Mouse (Mus musculus): ENCODE data around the gene Mrvi1. TPM values are rescaled to one million over a fixed set of nuclear protein-coding genes. Genes with fewer than 3 reads are reported as not detected.
"Not testable (repeated sequence)": the region's sequence is repeated elsewhere in the genome, so short reads cannot be mapped to it uniquely, and the experiment has no call there.

Gene Mrvi1
- polyA plus RNA-seq, 1 experiment, result 109 TPM

DNA sequence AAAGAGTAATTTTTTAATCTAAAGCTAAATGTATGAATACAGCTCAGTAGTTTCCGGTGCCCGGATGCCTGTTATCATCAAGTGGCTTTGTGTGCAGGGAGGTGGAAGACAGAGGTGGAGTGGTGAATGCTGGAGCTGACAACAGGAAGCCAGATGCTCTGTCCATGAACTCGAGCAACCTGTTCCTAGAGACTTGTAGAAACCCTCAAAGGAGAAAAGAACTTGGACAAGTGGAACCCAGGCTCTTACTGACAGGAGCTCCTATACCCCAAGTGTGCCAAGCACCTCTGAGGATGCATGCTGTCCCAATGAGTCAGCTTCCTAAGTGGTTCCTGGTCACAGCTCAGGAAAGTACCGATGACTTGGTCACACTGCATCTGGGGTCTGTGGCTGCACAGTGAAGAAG, 41.1 kb downstream of the Mrvi1 start:
- no peak for DNase-seq (ENCODE audit: low spot score)

DNA sequence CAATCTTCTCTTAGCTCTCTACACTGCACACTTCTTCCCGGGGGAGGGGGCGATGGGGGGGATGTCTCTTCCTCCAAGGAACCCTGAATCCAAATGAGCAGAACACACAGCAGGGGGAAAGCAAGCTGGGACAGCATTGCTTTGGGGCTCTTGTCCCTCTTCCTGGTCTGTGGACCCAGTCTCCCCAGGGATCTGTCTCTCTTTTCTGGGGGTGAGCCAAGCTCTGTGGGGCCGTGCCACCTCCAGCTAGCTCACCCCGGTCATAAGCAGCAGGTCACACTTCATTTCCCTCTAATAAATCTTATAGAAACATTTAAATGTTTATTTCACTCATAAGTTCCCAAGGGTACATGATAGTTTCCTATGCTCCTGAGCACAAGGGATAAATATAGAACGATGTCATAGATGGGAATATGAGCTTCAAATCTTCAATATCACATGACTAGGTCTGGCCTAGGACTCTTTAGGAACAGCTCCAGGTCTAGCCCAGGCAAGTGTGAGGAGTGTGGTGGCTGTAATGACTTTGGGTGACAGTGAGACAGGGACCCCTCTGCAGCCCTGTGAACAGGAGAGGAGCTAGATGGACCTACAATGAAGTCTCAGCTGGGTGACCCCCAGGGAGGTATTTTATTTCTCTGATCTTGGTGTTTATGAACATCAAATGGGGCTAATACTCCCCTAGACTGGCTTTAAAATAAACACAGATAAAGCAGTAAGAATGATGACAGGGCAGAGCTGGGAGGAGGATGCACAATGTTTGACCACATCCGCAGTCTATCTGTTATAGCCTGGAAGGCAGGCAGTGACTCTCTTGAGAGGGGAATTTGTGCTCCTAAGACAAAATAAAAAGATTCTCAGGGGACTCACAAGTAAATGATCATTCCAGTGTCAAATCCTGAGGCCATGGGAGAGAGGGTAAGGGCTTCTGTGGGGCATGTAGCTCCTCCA, 46.2 kb downstream of the Mrvi1 start:
- DNase-seq (ENCODE audit: low spot score), result no peak

DNA sequence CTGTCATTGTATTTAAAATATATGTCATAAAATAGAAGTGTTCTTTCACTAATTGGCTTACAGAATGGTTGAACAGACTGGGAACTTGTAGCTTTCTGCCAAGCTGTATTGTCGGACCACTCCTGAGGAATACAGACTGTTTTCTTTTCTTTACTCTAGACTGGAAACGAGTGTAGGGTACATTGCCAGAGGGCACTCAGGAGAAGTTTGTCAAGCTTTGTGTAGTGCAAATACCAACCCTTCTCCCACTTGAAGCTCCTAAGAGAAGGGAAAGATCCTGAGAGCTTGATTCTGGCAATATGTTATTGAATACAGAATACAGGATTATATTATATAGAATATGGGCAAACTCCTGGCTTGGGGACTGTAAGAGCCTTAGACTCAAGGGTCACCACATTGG, 48.3 kb downstream of the Mrvi1 start:
- no peak for DNase-seq (ENCODE audit: low spot score)

- no peak for DNase-seq (ENCODE audit: low spot score)
These were observed 48.9 kb downstream of the Mrvi1 start for GRCm38 (mm10) chr7:110933329-110933728.

DNA sequence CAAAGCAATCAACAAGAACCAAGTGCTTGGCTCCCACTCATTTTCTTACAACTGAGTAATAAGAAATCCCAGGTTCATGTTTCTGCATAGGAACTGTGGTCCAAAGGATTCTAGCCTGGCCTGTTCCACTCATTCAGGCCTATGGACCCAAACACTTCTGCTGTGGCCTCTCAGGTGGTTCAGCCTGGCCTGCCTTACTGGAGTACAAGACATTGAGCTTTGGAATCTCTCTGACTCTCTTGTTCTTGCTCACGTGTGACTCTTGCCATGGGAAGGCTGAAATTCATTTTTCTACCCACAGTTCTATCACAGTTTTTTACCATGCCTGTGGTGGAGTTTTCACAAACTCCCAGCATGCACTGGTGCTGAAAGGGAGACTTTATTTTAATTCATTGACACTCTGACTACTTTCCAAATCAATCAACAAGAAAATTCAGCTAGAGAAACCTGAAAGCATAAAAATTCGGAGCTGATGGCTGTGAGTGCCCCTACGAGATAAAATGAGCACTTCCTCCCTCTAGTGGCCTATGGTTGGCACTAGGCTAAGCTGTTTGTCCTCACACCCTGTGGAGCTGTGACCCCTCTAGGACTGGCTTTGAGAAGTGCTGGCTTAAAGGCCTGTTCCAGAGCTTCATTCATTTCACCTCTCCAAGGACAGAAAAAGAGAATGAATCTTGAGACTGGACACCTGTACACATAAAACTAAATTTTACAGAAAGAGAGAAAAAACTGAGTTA, 52.0 kb downstream of the Mrvi1 start:
- no peak for DNase-seq (ENCODE audit: low spot score)

DNA sequence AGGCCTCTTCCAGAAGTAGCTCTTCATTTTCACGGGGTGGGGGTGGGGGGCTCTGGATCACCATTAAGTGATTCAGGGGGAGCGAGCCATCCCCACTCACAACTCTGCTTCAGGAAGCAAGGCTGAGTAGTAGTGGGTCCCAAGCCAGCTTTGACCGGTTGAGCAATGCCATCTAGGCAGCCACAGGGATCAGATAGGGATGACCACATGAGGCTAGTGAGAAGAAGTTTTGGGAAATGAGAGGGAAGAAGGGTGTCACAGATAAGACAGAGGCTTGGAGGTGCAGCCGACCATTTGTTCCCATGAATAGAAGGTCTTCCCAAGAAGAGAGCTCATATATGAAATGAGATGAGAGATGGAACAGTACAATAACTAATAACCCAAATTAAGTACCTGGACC, 55.7 kb downstream of the Mrvi1 start:
- no peak for DNase-seq (ENCODE audit: low spot score)

GRCm38 (mm10) chr7:110920331-110921261, 61.7 kb downstream of the Mrvi1 start:
- no peak for DNase-seq (ENCODE audit: low spot score)

GRCm38 (mm10) chr7:110919721-110920120, 62.5 kb downstream of the Mrvi1 start:
- DNase-seq (ENCODE audit: low spot score), result no peak

DNA sequence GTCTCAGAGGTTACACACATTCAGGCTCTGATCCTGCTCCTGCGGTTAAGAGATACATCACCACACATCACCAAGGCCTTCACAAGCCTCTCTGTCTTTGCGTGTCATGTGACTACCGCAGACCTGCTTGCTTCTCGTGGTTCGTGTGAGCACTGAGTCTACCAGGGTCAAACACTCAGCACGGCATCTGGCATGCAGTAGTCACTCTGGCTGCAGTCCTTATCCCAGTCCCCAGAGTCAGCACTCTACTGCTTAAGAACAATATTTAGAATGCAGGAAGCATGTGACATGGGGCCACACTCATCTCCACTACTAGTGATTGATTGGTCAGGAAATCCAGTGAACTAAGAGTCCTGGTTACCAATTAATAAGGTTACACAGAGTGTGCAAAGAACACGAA, 66.3 kb downstream of the Mrvi1 start:
- no peak for DNase-seq (ENCODE audit: low spot score)

GRCm38 (mm10) chr7:110914531-110914930, 67.7 kb downstream of the Mrvi1 start:
- DNase-seq (ENCODE audit: low spot score), result no peak

GRCm38 (mm10) chr7:110913754-110914153, 68.5 kb downstream of the Mrvi1 start:
- no peak for DNase-seq (ENCODE audit: low spot score)

DNA sequence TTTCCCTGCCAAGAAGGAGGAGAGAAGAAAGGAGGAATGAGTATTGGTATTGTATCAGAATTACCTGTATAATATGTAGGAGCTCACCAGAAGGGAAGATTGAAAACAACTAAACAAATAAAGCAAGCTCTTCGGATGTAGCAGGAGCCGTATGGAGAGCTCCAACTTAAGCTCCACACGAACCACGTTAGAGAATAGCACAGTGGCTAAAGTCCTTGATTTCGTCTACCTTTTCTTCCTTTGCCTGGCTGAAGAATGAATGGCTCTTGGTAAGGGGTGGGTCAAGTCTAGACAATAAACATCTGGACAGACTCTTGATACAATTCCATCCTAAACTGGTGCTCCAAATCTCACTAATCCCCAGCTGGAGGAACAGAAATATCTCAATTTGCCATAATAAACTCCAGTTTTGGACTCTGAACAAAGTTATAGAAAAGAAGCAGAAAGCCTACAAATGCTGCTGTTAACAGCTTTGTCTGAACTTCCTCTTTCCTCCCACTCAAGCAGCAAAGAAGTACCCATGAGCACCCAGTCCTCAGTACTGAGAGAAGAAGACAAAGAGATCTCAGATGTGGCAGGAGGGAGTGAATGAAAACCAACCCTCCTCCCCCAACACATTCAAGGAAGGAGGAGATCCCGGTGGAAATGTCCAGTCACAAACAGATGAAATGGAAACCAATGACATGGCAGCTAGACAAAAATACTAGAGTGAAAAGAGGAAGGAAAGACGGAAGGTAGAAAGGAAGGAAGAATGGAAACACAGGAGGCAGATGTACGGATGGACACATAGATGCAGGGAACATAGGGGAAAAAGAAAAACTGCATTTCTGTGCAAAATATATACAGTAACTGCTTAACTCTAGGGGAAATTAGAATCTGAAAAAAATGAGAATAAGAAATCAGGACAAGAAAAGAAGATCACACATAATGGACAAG, 73.8 kb downstream of the Mrvi1 start:
- DNase-seq (ENCODE audit: low spot score), result no peak

GRCm38 (mm10) chr7:110906566-110906965, 75.7 kb downstream of the Mrvi1 start:
- DNase-seq (ENCODE audit: low spot score), result no peak

- DNase-seq (ENCODE audit: low spot score), result no peak
These were observed 79.0 kb downstream of the Mrvi1 start for GRCm38 (mm10) chr7:110903226-110903625.

- DNase-seq (ENCODE audit: low spot score), result no peak
These were observed 85.1 kb downstream of the Mrvi1 start for GRCm38 (mm10) chr7:110897202-110897601.

- no peak for DNase-seq (ENCODE audit: low spot score)
These were observed 85.8 kb downstream of the Mrvi1 start for GRCm38 (mm10) chr7:110896453-110896852.

- not testable (repeated sequence) for DNase-seq (ENCODE audit: low spot score)
These were observed 86.5 kb downstream of the Mrvi1 start for GRCm38 (mm10) chr7:110895772-110896171.

- no peak for DNase-seq (ENCODE audit: low spot score)
These were observed 87.6 kb downstream of the Mrvi1 start for GRCm38 (mm10) chr7:110894673-110895072.

DNA sequence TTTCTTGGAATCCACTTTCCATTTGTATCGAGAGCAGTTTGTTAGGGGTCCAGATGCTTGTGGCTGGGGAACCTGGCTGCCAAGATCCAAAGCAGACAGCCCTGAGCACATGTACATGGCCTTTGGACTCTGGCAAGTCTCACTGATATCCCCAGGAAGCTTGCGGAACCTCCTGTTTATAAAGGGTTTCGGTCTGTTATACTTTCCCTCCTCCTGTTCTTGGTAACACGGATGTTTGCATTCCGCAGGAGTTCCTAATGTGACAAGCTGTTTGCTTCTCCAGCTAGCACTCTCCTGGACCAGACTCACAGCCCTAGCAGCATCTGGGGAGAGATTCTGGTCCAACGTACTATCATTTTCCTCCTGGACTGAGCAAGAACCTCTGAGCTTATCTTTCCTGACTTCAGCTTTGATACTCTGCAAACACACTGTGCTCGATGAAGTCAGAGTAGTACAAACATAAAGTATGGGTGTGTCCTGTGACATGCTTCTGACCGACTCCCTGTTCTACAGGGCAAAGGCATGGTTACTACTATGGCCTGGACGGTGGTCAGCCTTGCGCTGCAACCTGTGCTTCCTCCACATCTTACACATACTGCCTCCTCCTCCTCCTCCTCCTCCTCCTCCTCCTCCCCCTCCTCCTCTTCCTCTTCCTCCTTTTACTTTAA, 88.2 kb downstream of the Mrvi1 start:
- no peak for DNase-seq (ENCODE audit: low spot score)

DNA sequence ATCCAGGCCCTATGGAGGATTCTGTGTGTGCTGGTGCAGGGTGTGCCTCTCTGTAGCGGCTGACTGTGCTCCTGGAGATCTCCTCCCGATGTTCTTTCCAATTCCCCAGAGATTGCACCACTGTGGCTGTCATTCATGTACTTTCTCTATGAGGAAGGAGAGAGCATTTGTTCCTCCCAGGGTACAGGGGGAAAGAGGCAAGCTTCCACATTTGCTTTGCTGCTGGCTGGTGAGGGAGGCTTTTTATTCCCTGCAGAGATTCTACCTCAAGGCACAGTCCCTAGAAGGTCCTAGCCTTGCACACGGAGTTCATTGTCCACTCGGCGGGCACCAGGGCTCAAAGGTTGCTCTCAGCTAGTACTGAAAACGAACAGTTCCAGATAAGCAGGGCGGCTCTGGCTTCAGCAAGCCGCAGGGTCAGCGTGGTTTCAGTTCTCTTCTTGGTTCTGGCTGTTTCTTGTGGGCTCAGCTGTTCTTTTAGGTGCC, 90.7 kb downstream of the Mrvi1 start:
- no peak for DNase-seq (ENCODE audit: low spot score)

All from urinary bladder, adult 2 months (tissue).